Mouse (Mus musculus): ENCODE results near the gene Irf2. TPM values are rescaled to one million over a fixed set of nuclear protein-coding genes. Genes with fewer than 3 reads are reported as not detected.

Gene Irf2
- polyA plus RNA-seq, 1 experiment: 4.2 TPM

DNA sequence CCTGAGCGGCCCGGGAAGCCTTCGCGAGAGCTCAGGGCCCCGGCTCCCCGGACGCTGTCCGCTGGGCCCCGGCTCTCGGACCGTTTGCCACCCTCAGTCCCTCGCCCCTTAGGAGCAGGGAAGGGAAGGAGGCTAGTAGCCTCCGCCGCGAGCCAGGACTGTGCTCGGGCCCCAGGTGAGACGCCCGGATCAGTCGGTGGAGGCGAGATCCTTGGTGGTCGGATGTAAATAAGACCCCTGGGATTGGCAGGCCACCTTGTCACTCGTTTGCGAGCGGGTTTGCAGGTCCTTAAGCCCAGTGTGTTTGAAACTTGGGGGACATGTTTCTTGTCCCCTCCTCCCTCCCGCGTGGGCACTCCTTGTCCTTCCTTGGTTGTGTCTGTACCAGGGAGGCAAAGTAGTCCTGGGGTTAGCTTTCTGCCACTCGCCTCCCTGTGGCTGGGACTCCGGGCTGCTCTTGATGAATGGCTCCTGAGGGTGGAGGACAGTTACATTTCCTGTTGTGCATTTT lies 1.8 kb downstream of the Irf2 start:
- no peak for TF ChIP-seq GATA1 (IDR thresholded peaks at IDR 0.05; ENCODE audit: low read length)

GRCm38 (mm10) chr8:46741991-46742690 lies 2.6 kb downstream of the Irf2 start:
- TF ChIP-seq GATA1 (IDR thresholded peaks at IDR 0.05; ENCODE audit: low read length): no peak

DNA sequence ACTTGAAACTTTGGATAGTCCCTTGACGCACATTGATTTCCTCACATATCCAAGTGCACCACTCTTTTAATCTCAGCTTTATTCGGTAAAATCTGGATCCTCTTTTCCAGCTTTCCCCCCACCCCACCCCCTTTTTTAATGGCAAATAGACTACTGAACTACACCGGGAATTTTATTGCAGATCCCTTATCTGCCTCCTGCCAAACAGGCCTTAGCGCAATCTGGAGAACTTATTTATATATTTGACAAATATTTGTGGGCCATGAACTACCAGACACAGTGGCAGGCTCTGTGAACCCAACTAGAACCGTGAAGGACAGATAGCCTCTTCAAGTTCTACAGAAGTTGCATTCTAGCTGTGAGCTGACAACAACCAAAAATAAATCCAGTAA lies 3.2 kb downstream of the Irf2 start:
- no peak for TF ChIP-seq GATA1 (IDR thresholded peaks at IDR 0.05; ENCODE audit: low read length)

DNA sequence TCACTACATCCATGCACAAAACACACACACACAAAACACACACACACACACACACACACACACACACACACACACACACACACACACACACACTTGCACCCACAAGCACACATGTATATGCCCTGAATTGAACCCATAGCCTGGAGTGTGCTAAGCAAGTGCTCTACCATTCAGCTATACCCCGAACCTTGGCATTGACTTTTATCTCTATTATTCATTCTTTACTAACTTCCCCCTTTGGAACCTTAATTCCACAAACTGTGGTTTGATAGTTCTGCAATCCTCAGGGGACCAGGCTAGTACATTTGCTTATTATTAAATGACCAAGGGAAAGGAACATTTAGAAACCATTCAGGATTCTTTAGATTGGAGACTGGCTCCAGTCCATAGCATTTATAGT lies 5.9 kb downstream of the Irf2 start:
- no peak for TF ChIP-seq GATA1 (IDR thresholded peaks at IDR 0.05; ENCODE audit: low read length)

DNA sequence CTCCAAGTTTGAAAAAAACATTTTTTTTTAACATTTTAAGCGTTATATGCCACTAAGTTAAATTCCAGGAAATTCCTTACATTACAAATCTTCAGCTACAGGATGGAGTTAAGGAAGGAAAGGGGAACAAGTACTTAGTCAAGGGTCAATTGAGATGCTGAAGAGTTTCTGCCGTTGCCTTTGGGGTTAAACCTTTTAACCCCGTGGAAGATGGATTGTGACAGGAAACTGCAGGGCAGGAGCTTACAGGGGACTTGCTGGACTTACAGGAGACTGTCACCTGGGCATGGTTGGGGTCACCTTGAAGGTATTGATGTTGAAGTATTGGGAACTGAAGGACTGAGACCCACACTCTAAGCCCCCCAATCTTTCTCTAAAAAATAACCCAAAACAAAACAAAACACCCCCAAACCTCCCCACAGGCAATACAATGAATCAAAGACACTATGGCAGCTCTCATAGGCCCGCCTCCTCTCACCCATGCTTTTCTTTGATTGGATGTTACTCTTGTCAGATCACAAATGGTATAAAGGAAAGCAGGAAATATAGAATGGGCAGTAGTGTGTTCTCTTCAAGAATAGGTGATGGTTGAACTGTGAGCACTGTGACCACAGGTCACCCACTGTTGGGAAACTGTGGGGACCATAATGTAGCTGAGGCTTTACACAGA lies 7.9 kb downstream of the Irf2 start:
- TF ChIP-seq GATA1 (IDR thresholded peaks at IDR 0.05; ENCODE audit: low read length): no peak

- no peak for TF ChIP-seq GATA1 (IDR thresholded peaks at IDR 0.05; ENCODE audit: low read length)
Observed at GRCm38 (mm10) chr8:46750000-46750399, 10.5 kb downstream of the Irf2 start.

GRCm38 (mm10) chr8:46750566-46750965 lies 11.0 kb downstream of the Irf2 start:
- TF ChIP-seq GATA1 (IDR thresholded peaks at IDR 0.05; ENCODE audit: low read length): no peak

DNA sequence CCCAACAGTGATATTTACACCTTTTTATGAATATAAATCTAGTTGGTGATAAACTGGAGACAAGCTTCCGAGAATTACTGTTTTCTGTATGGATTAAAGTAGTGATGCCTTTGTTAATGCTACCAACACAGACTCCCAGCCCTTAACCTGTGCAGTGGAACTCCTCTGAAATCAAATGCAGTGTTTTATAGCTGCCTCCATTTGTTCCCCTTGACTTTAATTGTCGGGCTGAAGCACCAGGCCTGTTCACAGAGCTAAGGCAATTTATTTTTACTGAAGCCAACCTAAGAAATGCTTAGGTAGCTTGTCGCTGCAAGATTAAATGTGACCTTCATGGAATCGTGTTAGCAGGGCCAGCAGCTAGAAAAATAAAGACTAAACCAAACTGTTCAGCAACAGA lies 11.6 kb downstream of the Irf2 start:
- TF ChIP-seq GATA1 (IDR thresholded peaks at IDR 0.05; ENCODE audit: low read length): no peak

GRCm38 (mm10) chr8:46752986-46753385 lies 13.5 kb downstream of the Irf2 start:
- no peak for TF ChIP-seq GATA1 (IDR thresholded peaks at IDR 0.05; ENCODE audit: low read length)

- no peak for TF ChIP-seq GATA1 (IDR thresholded peaks at IDR 0.05; ENCODE audit: low read length)
Observed at GRCm38 (mm10) chr8:46754355-46754754, 14.8 kb downstream of the Irf2 start.

- TF ChIP-seq GATA1 (IDR thresholded peaks at IDR 0.05; ENCODE audit: low read length): no peak
Observed at GRCm38 (mm10) chr8:46755731-46756333, 16.3 kb downstream of the Irf2 start.

- no peak for TF ChIP-seq GATA1 (IDR thresholded peaks at IDR 0.05; ENCODE audit: low read length)
Observed at GRCm38 (mm10) chr8:46757613-46758012, 18.1 kb downstream of the Irf2 start.

GRCm38 (mm10) chr8:46758131-46758530 lies 18.6 kb downstream of the Irf2 start:
- TF ChIP-seq GATA1 (IDR thresholded peaks at IDR 0.05; ENCODE audit: low read length): no peak

DNA sequence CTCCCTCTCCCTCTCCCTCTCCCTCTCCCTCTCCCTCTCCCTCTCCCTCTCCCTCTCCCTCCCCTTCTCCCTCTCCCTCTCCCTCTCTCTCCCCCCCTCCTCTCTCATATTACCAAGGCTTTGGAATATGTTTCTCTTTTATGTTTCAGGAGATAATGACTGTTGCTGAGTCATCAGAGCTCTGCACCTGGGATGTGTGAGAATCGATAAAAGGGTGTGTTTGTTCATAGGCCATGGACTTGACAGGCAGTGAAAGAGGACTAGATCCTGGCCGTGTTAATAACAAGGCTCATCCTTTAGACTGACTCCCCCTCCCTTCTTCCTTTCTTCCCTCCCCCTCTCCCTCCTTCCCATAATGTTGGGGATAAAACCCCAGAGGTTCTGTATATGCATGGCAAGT lies 19.1 kb downstream of the Irf2 start:
- TF ChIP-seq GATA1 (IDR thresholded peaks at IDR 0.05; ENCODE audit: low read length): no peak

DNA sequence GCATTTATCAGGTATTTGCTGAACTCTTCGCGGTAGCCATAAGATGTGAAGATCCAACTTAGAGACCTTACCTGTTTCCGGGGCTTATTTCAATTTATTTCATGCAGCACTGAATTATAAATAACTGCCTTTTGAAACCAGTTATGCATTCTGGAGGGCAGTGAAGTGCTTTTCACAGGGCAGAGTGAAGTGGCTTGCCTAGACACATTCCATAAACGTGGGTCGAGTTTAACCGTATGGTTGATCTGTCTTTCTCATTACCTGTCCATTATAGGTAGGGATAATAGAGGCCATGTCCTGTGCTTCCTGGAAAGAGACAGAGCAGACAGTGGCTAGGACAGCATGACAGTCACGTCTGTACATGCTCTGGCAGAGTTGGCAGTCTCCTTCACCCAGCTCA lies 20.0 kb downstream of the Irf2 start:
- no peak for TF ChIP-seq GATA1 (IDR thresholded peaks at IDR 0.05; ENCODE audit: low read length)

GRCm38 (mm10) chr8:46760701-46761100 lies 21.2 kb downstream of the Irf2 start:
- TF ChIP-seq GATA1 (IDR thresholded peaks at IDR 0.05; ENCODE audit: low read length): peak; percentile 10

DNA sequence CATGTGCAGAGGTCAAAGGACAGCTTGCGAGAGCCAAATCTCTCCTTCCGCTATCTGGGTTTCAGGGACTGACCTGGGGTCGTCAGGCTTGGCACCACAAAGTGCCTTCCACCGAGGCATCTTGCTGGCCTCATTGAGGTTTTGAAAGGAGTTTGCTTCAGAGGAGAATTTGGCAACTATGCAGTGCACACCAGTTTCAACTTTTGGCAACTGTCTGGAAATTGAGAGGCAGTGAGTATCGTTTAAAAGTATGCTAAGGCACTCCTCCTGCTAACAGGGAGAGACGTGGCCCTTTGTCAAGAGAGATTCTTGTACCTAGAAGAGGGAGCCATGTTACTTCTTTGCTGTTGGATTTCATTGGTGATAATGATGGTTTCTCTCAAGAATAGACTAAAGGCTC lies 21.9 kb downstream of the Irf2 start:
- TF ChIP-seq GATA1 (IDR thresholded peaks at IDR 0.05; ENCODE audit: low read length): no peak

Data from G1E-ER4 (cell line).